ENCODE assay signal across 8 mouse cellular contexts in genomic region chr4:155345608-155345953, GRCm38 (mm10). TPM values are rescaled to one million over a fixed set of nuclear protein-coding genes. Genes with fewer than 3 reads are reported as not detected.
DNase-seq lines count a peak whose midpoint lies in the region; ATAC-seq and TF ChIP-seq lines count a peak whose summit lies in the region.

No protein-coding gene starts in this region.

- peak overlapping the region; percentile 64 for H3K9ac ChIP-seq in heart, embryonic 12.5 days
- no peak overlapping the region for H3K9ac ChIP-seq in liver, embryonic 11.5 days (ENCODE audit: low read depth, low read length)

- no peak for TF ChIP-seq CTCF in embryonic fibroblast, embryonic 13.5 days (IDR thresholded peaks at IDR 0.05; ENCODE audit: borderline replicate concordance, insufficient read depth, low read length)

- H3K79me2 ChIP-seq in myocyte (ENCODE audit: control insufficient read depth, insufficient read depth), result no peaks in the 10 kb centered on the region

- H3K36me3 ChIP-seq in heart, embryonic 12.5 days, result no peaks in the 10 kb centered on the region
- H3K36me3 ChIP-seq in liver, embryonic 11.5 days (ENCODE audit: control insufficient read depth, insufficient read depth, low read length), result no peaks in the 10 kb centered on the region
- no peaks in the 10 kb centered on the region for H3K36me3 ChIP-seq in myocyte (ENCODE audit: control insufficient read depth, insufficient read depth)

- ATAC-seq in heart, embryonic 12.5 days (ENCODE audit: insufficient number of reproducible peaks, low FRiP score), result peak; percentile 82
- no peak; the same call in 1 of the 2 replicates for ATAC-seq in liver, embryonic 11.5 days (replicated peaks; ENCODE audit: low FRiP score)

- no peak for TF ChIP-seq POLR2A in embryonic fibroblast, embryonic 13.5 days (IDR thresholded peaks at IDR 0.05; ENCODE audit: low read depth, low read length)
- no peak for TF ChIP-seq POLR2A in myocyte (IDR thresholded peaks at IDR 0.05; ENCODE audit: insufficient read length, low read depth)

- no peaks in the 10 kb centered on the region for H3K9me3 ChIP-seq in heart, embryonic 12.5 days (replicated peaks)
- H3K9me3 ChIP-seq in liver, embryonic 11.5 days (ENCODE audit: control insufficient read depth, low read length), result no peaks in the 10 kb centered on the region

- DNase-seq in CD4-positive, CD25-positive, alpha-beta regulatory T cell, adult 2 months (ENCODE audit: low read depth, low spot score), result peak; percentile 43
- DNase-seq in adrenal gland, postnatal 14 days, result peak; percentile 68
- peak; percentile 60 for DNase-seq in kidney, postnatal 14 days
- DNase-seq in liver, embryonic 11.5 days (ENCODE audit: low spot score), result no peak
- no peak for DNase-seq in adipocyte (ENCODE audit: low spot score)

- H3K27ac ChIP-seq in embryonic fibroblast, embryonic 13.5 days (ENCODE audit: insufficient read depth, low read length), result no peak overlapping the region
- H3K27ac ChIP-seq in heart, embryonic 12.5 days (ENCODE audit: poor library complexity, severe bottlenecking), result no peak overlapping the region
- H3K27ac ChIP-seq in liver, embryonic 11.5 days (ENCODE audit: low read depth, low read length), result no peak overlapping the region

- H3K4me1 ChIP-seq in embryonic fibroblast, embryonic 13.5 days (ENCODE audit: control insufficient read depth, insufficient read depth, low read length), result no peaks in the 10 kb centered on the region
- peaks cover 18% of the 10 kb centered on the region; the same call in 1 of the 2 replicates for H3K4me1 ChIP-seq in heart, embryonic 12.5 days (replicated peaks)
- no peaks in the 10 kb centered on the region; the same call in 1 of the 2 replicates for H3K4me1 ChIP-seq in liver, embryonic 11.5 days (replicated peaks; ENCODE audit: control insufficient read depth, insufficient read depth, low read length)

- no peak overlapping the region for H3ac ChIP-seq in myocyte (ENCODE audit: control insufficient read depth, insufficient read length)

- 2% methylated on average over 16 of the region's 16 CpGs for WGBS in heart, embryonic 12.5 days
- 7% methylated on average over 16 of the region's 16 CpGs for WGBS in liver, embryonic 11.5 days

- H3K4me3 ChIP-seq in embryonic fibroblast, embryonic 13.5 days (ENCODE audit: insufficient read depth, low read length), result peak overlapping the region; percentile 44
- H3K4me3 ChIP-seq in heart, embryonic 12.5 days, result peak overlapping the region; percentile 57
- H3K4me3 ChIP-seq in liver, embryonic 11.5 days (ENCODE audit: low read depth, low read length), result peak overlapping the region; percentile 45
- no peak overlapping the region for H3K4me3 ChIP-seq in myocyte

- H3K27me3 ChIP-seq in heart, embryonic 12.5 days (replicated peaks), result peaks cover 43% of the 10 kb centered on the region
- H3K27me3 ChIP-seq in liver, embryonic 11.5 days (replicated peaks; ENCODE audit: control insufficient read depth, insufficient read depth, low read length), result peaks cover 39% of the 10 kb centered on the region
- H3K27me3 ChIP-seq in myocyte (ENCODE audit: control insufficient read depth, insufficient read depth, insufficient read length), result peaks cover 70% of the 10 kb centered on the region

- peak overlapping the region; percentile 93 for H3K4me2 ChIP-seq in heart, embryonic 12.5 days
- H3K4me2 ChIP-seq in liver, embryonic 11.5 days, result peak overlapping the region; percentile 69
- peak overlapping the region; percentile 18 for H3K4me2 ChIP-seq in myocyte (ENCODE audit: low read depth)

TF ChIP-seq in myocyte, 11 proteins besides CTCF, POLR2A, EP300 and RAD21:
- TF ChIP-seq MYOD1 (IDR thresholded peaks at IDR 0.05; ENCODE audit: control insufficient read depth in 1 of 3, insufficient read length in 2 of 3, low read depth in 2 of 3) (no peak), MYOG (IDR thresholded peaks at IDR 0.05; ENCODE audit: control insufficient read depth in 1 of 3, insufficient read depth in 1 of 3, insufficient read length in 2 of 3, low read depth in 2 of 3) (peak in 1 of 3 experiments; percentile 3), TCF3 (IDR thresholded peaks at IDR 0.05; ENCODE audit: insufficient read length, low read depth) (no peak), MAX (IDR thresholded peaks at IDR 0.05; ENCODE audit: low read depth) (no peak), REST (IDR thresholded peaks at IDR 0.05; ENCODE audit: insufficient read depth, insufficient read length) (no peak), USF1 (IDR thresholded peaks at IDR 0.05; ENCODE audit: low read depth) (no peak)

RNA-seq across cellular contexts. Expression of gene Prkcz, which starts 15.6 kb away (rescaled TPM):
- 5.7 and 6.8 TPM in 2 replicates for total RNA-seq in adrenal gland, postnatal 14 days (2021)
- polyA plus RNA-seq in embryonic fibroblast, embryonic 13.5 days (2011; ENCODE audit: insufficient read length, low read depth, missing spikeins), result 0.63 and 1.4 TPM in 2 replicates
- 6.9 and 8.3 TPM in 2 replicates for polyA plus RNA-seq in heart, embryonic 12.5 days (2016; fragmentation: Nextera tagmentation; extraction: Ambion mirVana)
- polyA plus RNA-seq in liver, embryonic 11.5 days (2014; fragmentation: Nextera tagmentation; extraction: Ambion mirVana), result 5.1 and 6.8 TPM in 2 replicates
- 0.36 TPM for polyA plus RNA-seq in myocyte (2012; fragmentation: generic; extraction: Trizol)

RNA-seq across cellular contexts. Expression of gene Gabrd, which starts 52.3 kb away (rescaled TPM):
- total RNA-seq in adrenal gland, postnatal 14 days (2021), result 0.11 and 0.19 TPM in 2 replicates
- not detected in 2 replicates for polyA plus RNA-seq in embryonic fibroblast, embryonic 13.5 days (2011; ENCODE audit: insufficient read length, low read depth, missing spikeins)
- not detected in 2 replicates for polyA plus RNA-seq in heart, embryonic 12.5 days (2016; fragmentation: Nextera tagmentation; extraction: Ambion mirVana)
- not detected in 2 replicates for polyA plus RNA-seq in liver, embryonic 11.5 days (2014; fragmentation: Nextera tagmentation; extraction: Ambion mirVana)
- polyA plus RNA-seq in myocyte (2012; fragmentation: generic; extraction: Trizol), result 0.10 TPM

Comparison
In these comparisons a context has a peak if more than half of its experiments do, and no peak if none do; other contexts are left out.
1. DNase-seq: peak in CD4-positive, CD25-positive, alpha-beta regulatory T cell, adult 2 months (single experiment), adrenal gland, postnatal 14 days (single experiment) and kidney, postnatal 14 days (single experiment); none in liver, embryonic 11.5 days (single experiment) and adipocyte (single experiment).
2. H3K4me2 ChIP-seq: peak in every context shown above with its lines; median percentile 93 in heart, embryonic 12.5 days; 69 in liver, embryonic 11.5 days; 18 in myocyte.